Mouse (Mus musculus) liver, embryonic 14.5 days (tissue): Measurements from ENCODE around the gene Pdcd4. TPM values are rescaled to one million over a fixed set of nuclear protein-coding genes. Genes with fewer than 3 reads are reported as not detected.

Experiments used
- ATAC-seq: fragments of 200-750 bp; cut with Nextera tagmentation; 2 replicates; pipeline ENCODE4 v1.8.0; 2017; ENCODE audit warnings: moderate number of reproducible peaks, mild to moderate bottlenecking, moderate library complexity; ENCODE audit not compliant: insufficient read depth
- DNase-seq, 3 experiments: peaks; one replicate each; pipeline ENCODE4 v3.0.0-alpha.2; 2012 to 2013; ENCODE audit warnings: low read depth in 3 of 3, low spot score in 3 of 3
- H3K27ac ChIP-seq: fragments of 300-500 bp; sonication (generic); 2 replicates; pipeline ENCODE4 v1.5.1; 2014; ENCODE audit warnings: moderate library complexity, mild to moderate bottlenecking, control low read depth, inconsistent platforms
- H3K27me3 ChIP-seq: fragments of 300-500 bp; sonication (generic); 2 replicates; pipeline ENCODE4 v1.6.1; 2014; ENCODE audit warnings: mild to moderate bottlenecking, low read length, moderate library complexity; ENCODE audit not compliant: control insufficient read depth, insufficient read depth
- H3K36me3 ChIP-seq: fragments of 300-500 bp; sonication (generic); replicated peaks from 2 replicates; pipeline ENCODE4 v1.6.1; 2014; ENCODE audit warnings: low read depth; ENCODE audit not compliant: control insufficient read depth, insufficient read depth
- H3K4me1 ChIP-seq, 2 experiments: fragments of 200-500 bp in 1 of 2; fragments of 300-500 bp in 1 of 2; sonication (generic) in 1 of 2; replicated peaks; 2 replicates each; pipeline ENCODE4 v1.6.1; 2012 to 2014; ENCODE audit warnings: antibody characterized with exemption in 1 of 2, inconsistent platforms in 1 of 2, low read length in 1 of 2; ENCODE audit not compliant: control insufficient read depth in 2 of 2, insufficient read depth in 2 of 2
- H3K4me2 ChIP-seq: fragments of 300-500 bp; sonication (generic); 2 replicates; pipeline ENCODE4 v1.6.1; 2014; ENCODE audit warnings: low read depth, mild to moderate bottlenecking, control low read depth, moderate library complexity
- H3K4me3 ChIP-seq, 2 experiments: fragments of 200-500 bp in 1 of 2; fragments of 300-500 bp in 1 of 2; sonication (generic) in 1 of 2; 2 replicates each; pipeline ENCODE4 v1.5.1; 2012 to 2014; ENCODE audit warnings: low read depth in 2 of 2, low read length in 2 of 2, mild to moderate bottlenecking in 2 of 2, control low read depth in 1 of 2, inconsistent platforms in 1 of 2, moderate library complexity in 1 of 2; ENCODE audit not compliant: insufficient read depth in 1 of 2
- H3K9ac ChIP-seq: fragments of 300-500 bp; sonication (generic); replicated peaks from 2 replicates; pipeline ENCODE4 v1.6.1; 2014; ENCODE audit warnings: mild to moderate bottlenecking, control low read depth, moderate library complexity
- H3K9me3 ChIP-seq: fragments of 300-500 bp; sonication (generic); 2 replicates; pipeline ENCODE4 v1.6.1; 2016; ENCODE audit warnings: low read length, mixed read lengths; ENCODE audit not compliant: control insufficient read depth
- CTCF ChIP-seq: IDR thresholded peaks from 2 replicates; pipeline ENCODE4 v1.5.1; 2016; ENCODE audit warnings: antibody characterized with exemption, low read depth, control low read depth
- EP300 ChIP-seq: IDR thresholded peaks from 2 replicates; pipeline ENCODE4 v1.6.1; 2016; ENCODE audit warnings: antibody characterized with exemption, low read depth
- WGBS: fragments of 180-500 bp; shearing (Covaris S2); extraction: QIAGEN DNeasy Blood & Tissue Kit; methylation state at CpG from one replicate; pipeline ENCODE4 v1.1.7; 2014; ENCODE audit not compliant: insufficient replicate concordance; 5-methylcytosine and 5-hydroxymethylcytosine counted together
- polyA plus RNA-seq, 2 experiments: library from polyadenylated mRNA; depleted of rRNA in 1 of 2; stranded (reverse) in 1 of 2; unstranded in 1 of 2; fragments of >200 nt; fragmentation: Nextera tagmentation in 1 of 2; extraction: Ambion mirVana in 1 of 2; gene quantifications; 2 replicates each; pipeline versions ENCODE4 v1.2.1 to v1.2.3; 2012 to 2014

Pdcd4 gene
- polyA plus RNA-seq, 2 experiments, result 6.6 to 16.2 TPM

DNA sequence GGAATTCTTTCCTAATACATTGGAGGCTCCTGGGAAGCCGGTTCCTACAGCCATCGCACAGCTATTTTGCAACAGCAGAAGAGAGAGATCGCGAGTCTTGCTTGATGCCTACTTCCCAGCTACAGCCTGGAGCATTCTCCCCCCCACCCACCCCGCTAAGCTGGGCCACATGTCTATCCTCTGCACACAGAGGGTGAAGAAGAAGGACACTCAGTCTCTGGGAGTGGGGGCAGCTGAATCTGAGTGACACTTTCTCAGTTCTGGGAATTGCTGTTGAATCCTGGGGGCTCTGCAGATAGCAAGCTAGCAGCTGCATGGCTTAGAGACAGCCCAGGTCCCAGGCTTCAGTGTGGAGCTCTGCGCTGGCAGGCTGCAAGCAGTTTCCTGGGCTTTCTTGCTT is 34.1 kb upstream of the Pdcd4 start:
- Histone ChIP-seq H3K36me3 (no peaks in the 10 kb centered on the region), H3K27me3 (no peaks in the 10 kb centered on the region), H3K4me1 (peaks cover 3 to 9% of the 10 kb centered on the region in 2 experiments; a peak in 3 of 4 replicates), H3K9ac (no peak overlapping the region), H3K9me3 (no peaks in the 10 kb centered on the region), H3K27ac (no peak overlapping the region), H3K4me3 (no peak overlapping the region), H3K4me2 (no peak overlapping the region)
- TF ChIP-seq CTCF (no peak), EP300 (no peak)
- 77% methylated on average over 6 of the region's 6 CpGs for WGBS
- ATAC-seq (no peak), DNase-seq (no peak)

- WGBS, result 30% methylated on average over 9 of the region's 9 CpGs
Measured at GRCm38 (mm10) chr19:53859149-53859548, 32.9 kb upstream of the Pdcd4 start.

GRCm38 (mm10) chr19:53859593-53859992 is 32.4 kb upstream of the Pdcd4 start:
- WGBS, result 66% methylated on average over 7 of the region's 7 CpGs
- Histone ChIP-seq H3K27me3 (no peaks in the 10 kb centered on the region), H3K9ac (no peak overlapping the region), H3K4me3 (no peak overlapping the region), H3K9me3 (no peaks in the 10 kb centered on the region), H3K4me2 (no peak overlapping the region), H3K36me3 (no peaks in the 10 kb centered on the region), H3K27ac (no peak overlapping the region), H3K4me1 (peaks cover 3 to 9% of the 10 kb centered on the region in 2 experiments; a peak in 3 of 4 replicates)
- TF ChIP-seq EP300 (no peak), CTCF (no peak)
- ATAC-seq (no peak), DNase-seq (no peak)

More at GRCm38 (mm10) chr19:53859149-53859548, 32.9 kb upstream of the Pdcd4 start:
- Histone ChIP-seq H3K36me3 (no peaks in the 10 kb centered on the region), H3K4me3 (no peak overlapping the region), H3K27ac (no peak overlapping the region), H3K27me3 (no peaks in the 10 kb centered on the region), H3K9me3 (no peaks in the 10 kb centered on the region), H3K4me2 (no peak overlapping the region), H3K9ac (no peak overlapping the region), H3K4me1 (peaks cover 3 to 9% of the 10 kb centered on the region in 2 experiments; a peak in 3 of 4 replicates)
- ATAC-seq (peak; percentile 70), DNase-seq (peak; percentile 12 to 26 (median 17))
- TF ChIP-seq CTCF (no peak), EP300 (no peak)

DNA sequence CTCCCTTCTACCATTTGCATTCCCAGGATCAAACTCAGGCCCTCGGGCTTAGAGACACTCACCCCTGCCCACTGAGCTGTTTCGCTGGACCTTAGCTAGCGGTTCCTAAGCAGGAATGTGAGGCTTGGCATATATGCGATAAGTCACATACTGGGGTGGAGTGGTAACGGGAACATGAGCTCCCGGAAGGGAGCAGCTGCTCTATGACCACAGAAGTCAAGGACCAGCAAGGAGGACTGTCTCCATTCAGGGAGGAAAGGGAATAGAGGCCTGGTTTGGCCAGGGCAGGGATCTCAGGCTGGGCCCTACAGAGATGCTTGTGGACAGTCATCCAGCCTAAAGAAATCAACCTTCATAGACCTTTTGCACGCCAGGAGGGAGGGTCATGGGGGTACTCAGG is 30.7 kb upstream of the Pdcd4 start:
- no peaks in the 10 kb centered on the region for H3K9me3 ChIP-seq
- no peaks in the 10 kb centered on the region for H3K36me3 ChIP-seq
- H3K9ac ChIP-seq, result no peak overlapping the region
- ATAC-seq (no peak), DNase-seq (no peak)
- no peak for TF ChIP-seq CTCF
- TF ChIP-seq EP300, result no peak
- no peak overlapping the region for H3K27ac ChIP-seq
- whole genome bisulfite sequencing, result 71% methylated on average over 7 of the region's 7 CpGs
- H3K4me2 ChIP-seq, result no peak overlapping the region
- no peak overlapping the region for H3K4me3 ChIP-seq
- H3K27me3 ChIP-seq, result no peaks in the 10 kb centered on the region
- H3K4me1 ChIP-seq, result peaks cover 3 to 9% of the 10 kb centered on the region in 2 experiments; a peak in 3 of 4 replicates

DNA sequence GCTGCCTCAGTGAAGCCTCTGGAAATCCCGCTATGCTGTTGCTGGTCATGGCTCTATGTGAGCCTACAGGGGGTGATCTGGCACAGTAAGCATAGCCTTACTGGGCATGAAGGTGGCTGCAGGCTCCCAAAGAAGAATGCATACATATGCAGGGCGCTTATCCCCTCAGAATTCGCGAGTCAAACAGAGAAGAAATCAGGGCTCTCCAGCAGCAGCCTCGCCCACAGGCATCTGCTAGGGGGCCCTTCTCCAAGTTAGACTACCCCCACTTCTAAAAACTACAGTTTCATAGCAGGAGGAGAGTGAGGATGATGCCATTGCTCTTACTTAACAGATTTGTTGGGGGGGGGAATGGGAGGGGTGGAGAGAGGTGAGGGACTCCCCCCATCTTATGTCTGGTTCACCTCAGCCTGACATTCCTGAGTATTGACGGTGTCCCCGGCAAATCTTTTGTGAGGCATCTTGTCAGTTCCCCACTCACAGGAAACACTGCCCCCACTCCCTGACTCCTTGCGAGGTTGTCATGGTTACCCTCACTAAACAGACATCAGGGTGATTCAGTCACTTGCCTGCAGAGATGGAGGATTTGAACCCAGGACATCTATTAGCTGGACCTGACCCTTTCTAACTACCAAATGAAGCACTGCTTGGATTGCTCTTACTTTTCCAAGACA is 29.3 kb upstream of the Pdcd4 start:
- no peaks in the 10 kb centered on the region for H3K9me3 ChIP-seq
- no peaks in the 10 kb centered on the region for H3K36me3 ChIP-seq
- no peaks in the 10 kb centered on the region for H3K27me3 ChIP-seq
- TF ChIP-seq CTCF, result no peak
- no peak for TF ChIP-seq EP300
- ATAC-seq, result no peak
- no peak for DNase-seq
- H3K27ac ChIP-seq, result no peak overlapping the region
- WGBS, result 55% methylated on average over 8 of the region's 8 CpGs
- no peak overlapping the region for H3K4me2 ChIP-seq
- peaks cover 3 to 9% of the 10 kb centered on the region in 2 experiments; a peak in 3 of 4 replicates for H3K4me1 ChIP-seq
- H3K9ac ChIP-seq, result no peak overlapping the region
- no peak overlapping the region for H3K4me3 ChIP-seq
